Mouse (Mus musculus) brown adipose tissue, adult 24 weeks (tissue): Measurements from ENCODE around the gene Hist1h2ai. TPM values are rescaled to one million over a fixed set of nuclear protein-coding genes. Genes with fewer than 3 reads are reported as not detected.
"Not testable (repeated sequence)": the region's sequence is repeated elsewhere in the genome, so short reads cannot be mapped to it uniquely, and the experiment has no call there.

Experiments used
- H3K27ac ChIP-seq: fragments of 200-500 bp; replicated peaks from 2 replicates; pipeline ENCODE4 v1.5.1; 2012; ENCODE audit warnings: low read depth, mild to moderate bottlenecking, low read length
- H3K4me1 ChIP-seq: fragments of 200-500 bp; 2 replicates; pipeline ENCODE4 v1.6.1; 2012; ENCODE audit warnings: low read length, mixed read lengths; ENCODE audit not compliant: control insufficient read depth, insufficient read depth, insufficient read length
- H3K4me3 ChIP-seq: fragments of 200-500 bp; 2 replicates; pipeline ENCODE4 v1.5.1; 2012; ENCODE audit warnings: low read depth, mild to moderate bottlenecking, low read length, moderate library complexity; ENCODE audit not compliant: insufficient read depth
- polyA plus RNA-seq: library from polyadenylated mRNA; stranded (reverse); fragments of >200 nt; gene quantifications from 2 replicates; pipeline ENCODE4 v1.2.4, GENCODE M21; 2012; ENCODE audit not compliant: missing spikeins, insufficient read depth, insufficient read length

Gene Hist1h2ai
- polyA plus RNA-seq, 1 experiment = not detected

- H3K4me3 ChIP-seq = no peak overlapping the region
- no peak overlapping the region for H3K27ac ChIP-seq
- H3K4me1 ChIP-seq = peaks cover 2% of the 10 kb centered on the region
Observed at GRCm38 (mm10) chr13:21751417-21751816, 35.2 kb downstream of the Hist1h2ai start.

- Histone ChIP-seq H3K27ac (no peak overlapping the region), H3K4me3 (no peak overlapping the region), H3K4me1 (peaks cover 2% of the 10 kb centered on the region)
Observed at GRCm38 (mm10) chr13:21751827-21752226, 35.6 kb downstream of the Hist1h2ai start.

- Histone ChIP-seq H3K4me1 (peaks cover 2% of the 10 kb centered on the region), H3K27ac (no peak overlapping the region), H3K4me3 (no peak overlapping the region)
Observed at GRCm38 (mm10) chr13:21752356-21752755, 36.1 kb downstream of the Hist1h2ai start.

- peaks cover 2% of the 10 kb centered on the region for H3K4me1 ChIP-seq
- peak overlapping the region; percentile 64 for H3K4me3 ChIP-seq
- H3K27ac ChIP-seq = peak overlapping the region; percentile 52; the same call in 1 of the 2 replicates
Observed at GRCm38 (mm10) chr13:21753051-21753523, 36.9 kb downstream of the Hist1h2ai start.

- H3K27ac ChIP-seq = peak within 1 kb of the TSS; percentile 52; the same call in 1 of the 2 replicates
- H3K4me3 ChIP-seq = peak within 1 kb of the TSS; percentile 71
- H3K4me1 ChIP-seq = not testable (repeated sequence)
Observed at GRCm38 (mm10) chr13:21753524-21754285, 37.5 kb downstream of the Hist1h2ai start, which contains the start of the genes Hist1h2ak and Hist1h2bn. TSS of gene Hist1h2ak (minus strand) at chr13:21753827. TSS of gene Hist1h2bn (plus strand) at chr13:21754123.

- not testable (repeated sequence) for H3K27ac ChIP-seq, H3K4me1 ChIP-seq
- H3K4me3 ChIP-seq = peak overlapping the region; percentile 71; the same call in 1 of the 2 replicates
Observed at GRCm38 (mm10) chr13:21754294-21755001, 38.2 kb downstream of the Hist1h2ai start.

GRCm38 (mm10) chr13:21755707-21756106 lies 39.5 kb downstream of the Hist1h2ai start:
- H3K4me1 ChIP-seq = no peaks in the 10 kb centered on the region; the same call in 1 of the 2 replicates
- H3K4me3 ChIP-seq = no peak overlapping the region
- H3K27ac ChIP-seq = no peak overlapping the region

Other genes with a start within 250 kb of the Hist1h2ai start
- 1.3 and 2.5 TPM in 2 replicates for gene Nkapl, start 247.9 kb upstream of the Hist1h2ai start, polyA plus RNA-seq
- 1.7 and 2.2 TPM in 2 replicates for gene Zkscan4, start 237.5 kb upstream of the Hist1h2ai start, polyA plus RNA-seq
- gene Gm10065, start 237.0 kb upstream of the Hist1h2ai start, polyA plus RNA-seq = not detected in 2 replicates
- gene AK157302, start 221.2 kb upstream of the Hist1h2ai start, polyA plus RNA-seq = 1.6 TPM in 1 of 2 replicates, not detected in the other
- gene Gm11273, start 215.0 kb upstream of the Hist1h2ai start, polyA plus RNA-seq = 124 and 176 TPM in 2 replicates
- 6.0 and 6.4 TPM in 2 replicates for gene Zkscan8, start 185.3 kb upstream of the Hist1h2ai start, polyA plus RNA-seq
- not detected in 2 replicates for gene Olfr1366, start 173.6 kb upstream of the Hist1h2ai start, polyA plus RNA-seq
- not detected in 2 replicates for gene Olfr1535, start 156.5 kb upstream of the Hist1h2ai start, polyA plus RNA-seq
- gene Olfr1364, start 134.7 kb upstream of the Hist1h2ai start, polyA plus RNA-seq = not detected in 2 replicates
- gene Olfr1362, start 102.4 kb upstream of the Hist1h2ai start, polyA plus RNA-seq = not detected in 2 replicates
- not detected in 2 replicates for gene Olfr11, start 73.9 kb upstream of the Hist1h2ai start, polyA plus RNA-seq
- not detected in 2 replicates for gene Olfr1361, start 53.0 kb upstream of the Hist1h2ai start, polyA plus RNA-seq
- not detected in 2 replicates for gene Olfr1360, start 39.0 kb upstream of the Hist1h2ai start, polyA plus RNA-seq
- not detected in 2 replicates for gene Olfr1359, start 18.3 kb upstream of the Hist1h2ai start, polyA plus RNA-seq
- gene Hist1h2bl, start 279 bp upstream of the Hist1h2ai start, polyA plus RNA-seq = not detected in 2 replicates
- gene Hist1h3h, start 1.2 kb downstream of the Hist1h2ai start, polyA plus RNA-seq = not detected in 2 replicates
- gene Hist1h2bm, start 5.6 kb downstream of the Hist1h2ai start, polyA plus RNA-seq = not detected in 2 replicates
- gene Hist1h4j, start 18.6 kb downstream of the Hist1h2ai start, polyA plus RNA-seq = not detected in 2 replicates
- 4.7 TPM in 1 of 2 replicates, not detected in the other for gene Hist1h4k, start 34.1 kb downstream of the Hist1h2ai start, polyA plus RNA-seq
- gene Hist1h2ak, start 37.4 kb downstream of the Hist1h2ai start, polyA plus RNA-seq = not detected in 2 replicates
- gene Hist1h2bn, start 37.7 kb downstream of the Hist1h2ai start, polyA plus RNA-seq = not detected in 2 replicates
- not detected in 2 replicates for gene Hist1h1b, start 64.2 kb downstream of the Hist1h2ai start, polyA plus RNA-seq
- gene Hist1h3i, start 66.9 kb downstream of the Hist1h2ai start, polyA plus RNA-seq = not detected in 2 replicates
- gene Hist1h2an, start 70.8 kb downstream of the Hist1h2ai start, polyA plus RNA-seq = not detected in 2 replicates
- not detected in 2 replicates for gene Hist1h2bp, start 71.0 kb downstream of the Hist1h2ai start, polyA plus RNA-seq
- gene Hist1h2bq, start 93.8 kb downstream of the Hist1h2ai start, polyA plus RNA-seq = 1.3 TPM in 1 of 2 replicates, not detected in the other
- not detected in 2 replicates for gene Hist1h2ao, start 94.0 kb downstream of the Hist1h2ai start, polyA plus RNA-seq
- 2.8 TPM in 1 of 2 replicates, not detected in the other for gene Hist1h4m, start 95.3 kb downstream of the Hist1h2ai start, polyA plus RNA-seq
- gene Hist1h4n, start 115.8 kb downstream of the Hist1h2ai start, polyA plus RNA-seq = not detected in 2 replicates
- not detected in 2 replicates for gene Hist1h2ap, start 117.1 kb downstream of the Hist1h2ai start, polyA plus RNA-seq
- not detected in 2 replicates for gene Hist1h2br, start 117.3 kb downstream of the Hist1h2ai start, polyA plus RNA-seq
- gene Zfp184, start 228.7 kb downstream of the Hist1h2ai start, polyA plus RNA-seq = not detected in 2 replicates